In the genomic region with DNA sequence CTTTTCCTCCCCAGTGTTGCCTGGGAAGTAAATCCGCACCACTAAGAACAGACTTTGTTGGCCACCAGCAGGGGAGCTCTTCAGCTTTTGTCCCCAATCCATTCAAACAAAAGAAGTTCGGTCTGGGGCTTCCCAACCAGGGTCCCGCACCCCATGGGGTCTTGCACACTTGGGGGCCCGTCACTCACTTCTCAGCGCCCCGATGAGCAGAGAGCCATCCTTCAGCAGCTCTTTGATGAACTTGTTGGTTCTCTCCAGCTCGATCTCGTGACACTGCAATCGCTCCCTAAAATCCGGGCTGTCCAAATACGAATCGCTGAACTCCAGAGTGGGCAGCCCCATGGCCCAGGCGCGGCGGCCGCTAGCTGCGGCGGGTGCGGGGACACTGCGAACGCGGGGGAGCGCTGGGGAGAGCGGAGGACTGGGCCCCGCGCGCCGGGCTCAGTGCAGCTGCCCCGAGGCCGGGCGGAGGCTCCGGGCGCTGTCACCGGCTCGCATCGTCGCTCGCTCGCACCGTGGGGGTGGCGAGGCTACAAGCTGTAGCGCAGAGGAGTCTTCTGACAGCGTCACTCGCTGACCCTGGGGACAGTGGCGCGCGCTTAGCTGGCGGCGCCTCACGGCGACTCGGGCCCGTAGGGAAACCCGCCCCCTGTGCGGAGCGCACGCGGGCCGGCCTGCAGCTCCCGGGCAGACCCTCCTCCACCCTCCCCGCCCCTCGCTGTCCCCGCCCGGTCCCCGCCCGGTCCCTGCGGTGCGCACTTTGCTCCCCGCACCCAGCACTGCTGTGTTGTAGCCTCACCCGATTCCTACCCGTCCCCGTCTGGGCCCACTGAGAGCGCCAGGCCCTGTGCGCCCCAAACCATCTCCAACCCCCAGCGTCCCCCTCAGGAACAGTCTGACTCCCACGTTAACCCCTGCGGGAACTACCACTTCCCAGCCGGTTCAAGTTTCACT, we compare ENCODE assay signal across 8 mouse cellular contexts. TPM values are rescaled to one million over a fixed set of nuclear protein-coding genes. Genes with fewer than 3 reads are reported as not detected.
DNase-seq lines count a peak whose midpoint lies in the region; ATAC-seq lines count a peak whose summit lies in the region.

Gene Arhgap42, minus strand, starts transcription at position 664 of the 954 bp plus-strand sequence.

- H3K9ac ChIP-seq in embryonic facial prominence, embryonic 15.5 days: peak within 1 kb of the TSS; percentile 97
- peak within 1 kb of the TSS; percentile 98 for H3K9ac ChIP-seq in limb, embryonic 12.5 days (replicated peaks)
- H3K9ac ChIP-seq in midbrain, embryonic 15.5 days: peak within 1 kb of the TSS; percentile 90
- H3K9ac ChIP-seq in stomach, embryonic 16.5 days (ENCODE audit: low read length): peak within 1 kb of the TSS; percentile 88

- DNase-seq in heart, adult 9 months (ENCODE audit: low spot score in 2 of 2): peak; percentile 71 to 78
- peak; percentile 61 to 63 for DNase-seq in kidney, adult 8-10 months

- H3K27ac ChIP-seq in embryonic facial prominence, embryonic 15.5 days (replicated peaks): peak within 1 kb of the TSS; percentile 97
- peak within 1 kb of the TSS; percentile 96 for H3K27ac ChIP-seq in limb, embryonic 12.5 days
- H3K27ac ChIP-seq in midbrain, embryonic 15.5 days: peak within 1 kb of the TSS; percentile 82
- H3K27ac ChIP-seq in stomach, embryonic 16.5 days (ENCODE audit: low read length): peak within 1 kb of the TSS; percentile 85

- WGBS in embryonic facial prominence, embryonic 15.5 days: under 1% methylated on average over 78 of the region's 78 CpGs
- WGBS in limb, embryonic 12.5 days: under 1% methylated on average over 76 of the region's 78 CpGs
- under 1% methylated on average over 78 of the region's 78 CpGs for WGBS in midbrain, embryonic 15.5 days
- under 1% methylated on average over 78 of the region's 78 CpGs for WGBS in stomach, embryonic 16.5 days

- no peaks in the 10 kb centered on the region for H3K36me3 ChIP-seq in megakaryocyte, embryonic 14.5 days (replicated peaks; ENCODE audit: low read length)
- no peaks in the 10 kb centered on the region for H3K36me3 ChIP-seq in embryonic facial prominence, embryonic 15.5 days
- no peaks in the 10 kb centered on the region for H3K36me3 ChIP-seq in limb, embryonic 12.5 days
- no peaks in the 10 kb centered on the region for H3K36me3 ChIP-seq in midbrain, embryonic 15.5 days (replicated peaks)
- no peaks in the 10 kb centered on the region for H3K36me3 ChIP-seq in stomach, embryonic 16.5 days (ENCODE audit: control insufficient read depth, insufficient read depth, low read length)

- H3K9me3 ChIP-seq in megakaryocyte, embryonic 14.5 days: no peaks in the 10 kb centered on the region
- H3K9me3 ChIP-seq in embryonic facial prominence, embryonic 15.5 days (replicated peaks): no peaks in the 10 kb centered on the region
- no peaks in the 10 kb centered on the region for H3K9me3 ChIP-seq in limb, embryonic 12.5 days
- no peaks in the 10 kb centered on the region for H3K9me3 ChIP-seq in midbrain, embryonic 15.5 days
- no peaks in the 10 kb centered on the region for H3K9me3 ChIP-seq in stomach, embryonic 16.5 days (replicated peaks; ENCODE audit: control insufficient read depth, low read length)

- H3K27me3 ChIP-seq in megakaryocyte, embryonic 14.5 days (replicated peaks): peaks cover 29% of the 10 kb centered on the region
- no peaks in the 10 kb centered on the region for H3K27me3 ChIP-seq in embryonic facial prominence, embryonic 15.5 days
- no peaks in the 10 kb centered on the region for H3K27me3 ChIP-seq in limb, embryonic 12.5 days
- no peaks in the 10 kb centered on the region for H3K27me3 ChIP-seq in midbrain, embryonic 15.5 days (replicated peaks)
- H3K27me3 ChIP-seq in stomach, embryonic 16.5 days (ENCODE audit: control insufficient read depth, insufficient read depth, low read length): no peaks in the 10 kb centered on the region

- peak within 1 kb of the TSS; percentile 59 for H3K4me2 ChIP-seq in embryonic facial prominence, embryonic 15.5 days (replicated peaks)
- H3K4me2 ChIP-seq in limb, embryonic 12.5 days: peak within 1 kb of the TSS; percentile 57
- peak within 1 kb of the TSS; percentile 79 for H3K4me2 ChIP-seq in midbrain, embryonic 15.5 days
- H3K4me2 ChIP-seq in stomach, embryonic 16.5 days (ENCODE audit: low read depth, low read length): peak within 1 kb of the TSS; percentile 52

- H3K4me3 ChIP-seq in megakaryocyte, embryonic 14.5 days (replicated peaks): peak within 1 kb of the TSS; percentile 90
- peak within 1 kb of the TSS; percentile 88 for H3K4me3 ChIP-seq in embryonic facial prominence, embryonic 15.5 days (replicated peaks)
- H3K4me3 ChIP-seq in limb, embryonic 12.5 days (replicated peaks): peak within 1 kb of the TSS; percentile 81
- H3K4me3 ChIP-seq in midbrain, embryonic 15.5 days: peak within 1 kb of the TSS; percentile 92
- peak within 1 kb of the TSS; percentile 79 for H3K4me3 ChIP-seq in stomach, embryonic 16.5 days (replicated peaks; ENCODE audit: low read length)

- H3K4me1 ChIP-seq in megakaryocyte, embryonic 14.5 days: peaks cover 9% of the 10 kb centered on the region
- peaks cover 11% of the 10 kb centered on the region for H3K4me1 ChIP-seq in embryonic facial prominence, embryonic 15.5 days
- peaks cover 18% of the 10 kb centered on the region for H3K4me1 ChIP-seq in limb, embryonic 12.5 days (replicated peaks)
- H3K4me1 ChIP-seq in midbrain, embryonic 15.5 days: peaks cover 8% of the 10 kb centered on the region; the same call in 1 of the 2 replicates
- peaks cover 9% of the 10 kb centered on the region; the same call in 1 of the 2 replicates for H3K4me1 ChIP-seq in stomach, embryonic 16.5 days (ENCODE audit: control insufficient read depth, insufficient read depth, low read length)

- no peak for ATAC-seq in megakaryocyte, adult 5-6 weeks (ENCODE audit: poor library complexity, severe bottlenecking)
- ATAC-seq in embryonic facial prominence, embryonic 15.5 days (ENCODE audit: insufficient number of reproducible peaks, low FRiP score, low TSS enrichment, low read depth): peak; percentile 91
- ATAC-seq in limb, embryonic 12.5 days (ENCODE audit: insufficient number of reproducible peaks, insufficient read depth, low FRiP score, low TSS enrichment, low read depth): peak; percentile 85
- peak; percentile 94 for ATAC-seq in midbrain, embryonic 15.5 days (replicated peaks)
- peak; percentile 93 for ATAC-seq in stomach, embryonic 16.5 days (ENCODE audit: insufficient read depth, low FRiP score)

RNA-seq across cellular contexts. Expression of gene Arhgap42, which starts in this region (rescaled TPM):
- polyA plus RNA-seq in megakaryocyte, embryonic 14.5 days (2012; ENCODE audit: insufficient read depth, low replicate concordance): not detected in 2 replicates
- 0.09 TPM in 1 of 2 replicates, not detected in the other for total RNA-seq in megakaryocyte, adult 5-6 weeks (2015)
- total RNA-seq in megakaryocyte, adult 5-6 weeks (2017): 0.07 TPM in 1 of 2 replicates, not detected in the other
- 54.5 TPM in 2 replicates for polyA plus RNA-seq in embryonic facial prominence, embryonic 15.5 days (2015; fragmentation: Nextera tagmentation; extraction: Ambion mirVana)
- 51.9 and 56.8 TPM in 2 replicates for polyA plus RNA-seq in limb, embryonic 12.5 days (2016; fragmentation: Nextera tagmentation; extraction: Ambion mirVana)
- 17.1 and 19.7 TPM in 2 replicates for polyA plus RNA-seq in midbrain, embryonic 15.5 days (2015; fragmentation: Nextera tagmentation; extraction: Ambion mirVana)
- 27.2 and 28.6 TPM in 2 replicates for polyA plus RNA-seq in stomach, embryonic 16.5 days (2015; fragmentation: Nextera tagmentation; extraction: Ambion mirVana)

Comparison
In these comparisons a context has a peak if more than half of its experiments do, and no peak if none do; other contexts are left out.
1. RNA of gene Arhgap42 (polyA plus RNA-seq): 51.9 to 56.8 TPM in limb, embryonic 12.5 days, 54.5 TPM in embryonic facial prominence, embryonic 15.5 days, 27.2 to 28.6 TPM in stomach, embryonic 16.5 days and 17.1 to 19.7 TPM in midbrain, embryonic 15.5 days; not detected in megakaryocyte, embryonic 14.5 days; every median in the first group is over 10 times any median in the second.
2. Peak in every context shown above with its lines, with median percentiles within 50 percentile points of each other: H3K4me3 ChIP-seq, H3K27ac ChIP-seq, H3K4me2 ChIP-seq and H3K9ac ChIP-seq.